Mouse (Mus musculus) limb, embryonic 15.5 days (tissue): ENCODE results near the gene Psma5. TPM values are rescaled to one million over a fixed set of nuclear protein-coding genes. Genes with fewer than 3 reads are reported as not detected.

ENCODE experiments used
- ATAC-seq: fragments of 200-750 bp; cut with Nextera tagmentation; 2 replicates; pipeline ENCODE4 v1.8.0; 2017; ENCODE audit warnings: low read depth, moderate TSS enrichment; ENCODE audit not compliant: insufficient number of reproducible peaks, low FRiP score, low TSS enrichment
- H3K27ac ChIP-seq: fragments of 300-500 bp; sonication (generic); 2 replicates; pipeline ENCODE4 v1.5.1; 2015; ENCODE audit warnings: moderate library complexity, mild to moderate bottlenecking, inconsistent platforms
- H3K27me3 ChIP-seq: fragments of 300-500 bp; sonication (generic); 2 replicates; pipeline ENCODE4 v1.6.1; 2015; ENCODE audit warnings: inconsistent platforms
- H3K36me3 ChIP-seq: fragments of 300-500 bp; sonication (generic); 2 replicates; pipeline ENCODE4 v1.6.1; 2015; ENCODE audit warnings: inconsistent platforms
- H3K4me1 ChIP-seq: fragments of 300-500 bp; sonication (generic); 2 replicates; pipeline ENCODE4 v1.6.1; 2015; ENCODE audit warnings: inconsistent platforms
- H3K4me2 ChIP-seq: fragments of 300-500 bp; sonication (generic); 2 replicates; pipeline ENCODE4 v1.6.1; 2015; ENCODE audit warnings: mild to moderate bottlenecking, inconsistent platforms
- H3K4me3 ChIP-seq: fragments of 300-500 bp; sonication (generic); 2 replicates; pipeline ENCODE4 v1.5.1; 2015; ENCODE audit warnings: mild to moderate bottlenecking, inconsistent platforms
- H3K9ac ChIP-seq: fragments of 300-500 bp; sonication (generic); 2 replicates; pipeline ENCODE4 v1.6.1; 2015; ENCODE audit warnings: inconsistent platforms
- H3K9me3 ChIP-seq: fragments of 300-500 bp; sonication (generic); 2 replicates; pipeline ENCODE4 v1.6.1; 2016; ENCODE audit warnings: inconsistent platforms
- WGBS: fragments of 180-500 bp; shearing (Covaris S2); methylation state at CpG from one replicate; pipeline ENCODE4 v1.1.7; 2015; 5-methylcytosine and 5-hydroxymethylcytosine counted together
- polyA plus RNA-seq: library from polyadenylated mRNA; unstranded; fragments of >200 nt; fragmentation: Nextera tagmentation; extraction: Ambion mirVana; gene quantifications from 2 replicates; pipeline ENCODE4 v1.2.1, GENCODE M21; 2015

Gene Psma5
- polyA plus RNA-seq, 1 experiment from 2014 or later, result 257 TPM

- WGBS, result 13% methylated on average over 14 of the region's 14 CpGs
- no peak overlapping the region for H3K9ac ChIP-seq
- no peaks in the 10 kb centered on the region for H3K36me3 ChIP-seq
- H3K9me3 ChIP-seq, result no peaks in the 10 kb centered on the region
- peaks cover 33% of the 10 kb centered on the region for H3K4me1 ChIP-seq
- no peak overlapping the region for H3K4me3 ChIP-seq
- peak overlapping the region; percentile 55 for H3K27ac ChIP-seq
- H3K4me2 ChIP-seq, result peak overlapping the region; percentile 7; the same call in 1 of the 2 replicates
- no peaks in the 10 kb centered on the region for H3K27me3 ChIP-seq
- 0 out of 2 replicates have a peak, but pooled peaks have one; percentile 35 for ATAC-seq
Observed at GRCm38 (mm10) chr3:108296220-108297049, 39.7 kb downstream of the Psma5 start.

- H3K4me2 ChIP-seq, result no peak overlapping the region
- 73% methylated on average over 7 of the region's 7 CpGs for WGBS
- peak overlapping the region; percentile 11; the same call in 1 of the 2 replicates for H3K27ac ChIP-seq
- H3K4me3 ChIP-seq, result no peak overlapping the region
- no peaks in the 10 kb centered on the region for H3K9me3 ChIP-seq
- H3K9ac ChIP-seq, result no peak overlapping the region
- H3K4me1 ChIP-seq, result peaks cover 33% of the 10 kb centered on the region
- no peaks in the 10 kb centered on the region for H3K36me3 ChIP-seq
- ATAC-seq, result no peak
- H3K27me3 ChIP-seq, result no peaks in the 10 kb centered on the region
Observed at GRCm38 (mm10) chr3:108297050-108297419, 40.3 kb downstream of the Psma5 start.

DNA sequence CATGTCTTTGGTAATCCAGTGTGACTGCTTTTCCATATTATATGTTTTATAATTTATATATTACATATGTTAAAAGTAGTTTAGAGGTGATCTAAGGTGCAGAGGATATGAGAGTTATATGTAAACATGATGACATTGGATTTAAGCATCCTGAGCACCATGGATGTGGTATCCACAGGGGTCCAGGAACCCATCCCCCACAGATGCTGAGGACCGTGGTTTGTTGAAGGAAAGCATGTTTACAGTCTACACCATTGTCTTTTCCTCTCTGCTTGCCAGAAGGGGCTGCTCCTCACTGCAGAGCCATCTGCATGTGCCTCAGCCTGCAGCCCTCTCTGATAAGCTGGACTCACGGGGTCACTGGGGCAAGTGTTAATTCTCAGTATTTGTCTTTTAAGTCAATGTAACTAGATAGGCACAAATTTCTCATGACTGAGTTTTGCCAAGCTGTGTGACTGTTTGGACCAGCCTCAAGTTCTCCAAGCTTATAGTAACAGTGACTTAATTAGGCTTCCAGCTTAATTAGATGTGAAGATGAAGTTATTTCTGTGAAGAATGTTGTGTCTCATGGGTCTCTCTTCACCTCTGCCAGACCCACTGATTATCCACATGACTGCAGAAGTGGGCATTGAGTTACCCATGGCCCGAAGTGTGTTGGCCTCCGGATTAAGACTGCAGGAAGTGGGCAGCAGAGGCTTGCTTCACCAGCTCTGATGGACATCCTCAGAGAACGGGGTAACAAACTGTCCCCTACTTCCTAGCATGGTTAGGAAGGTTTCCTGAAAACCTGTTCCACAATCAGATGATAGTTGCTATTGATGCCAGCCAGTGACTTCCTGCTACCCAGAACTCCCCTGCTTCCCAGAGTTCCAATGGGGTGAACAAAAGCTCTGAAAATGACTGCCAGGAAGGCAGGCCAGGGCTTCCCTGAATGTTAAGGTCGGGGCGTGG lies 41.2 kb downstream of the Psma5 start:
- H3K4me2 ChIP-seq, result no peak overlapping the region
- ATAC-seq, result no peak
- no peaks in the 10 kb centered on the region for H3K27me3 ChIP-seq
- 70% methylated on average over 7 of the region's 7 CpGs for WGBS
- H3K36me3 ChIP-seq, result no peaks in the 10 kb centered on the region
- H3K4me3 ChIP-seq, result no peak overlapping the region
- H3K4me1 ChIP-seq, result peaks cover 33% of the 10 kb centered on the region
- H3K27ac ChIP-seq, result no peak overlapping the region
- H3K9ac ChIP-seq, result no peak overlapping the region
- no peaks in the 10 kb centered on the region for H3K9me3 ChIP-seq

DNA sequence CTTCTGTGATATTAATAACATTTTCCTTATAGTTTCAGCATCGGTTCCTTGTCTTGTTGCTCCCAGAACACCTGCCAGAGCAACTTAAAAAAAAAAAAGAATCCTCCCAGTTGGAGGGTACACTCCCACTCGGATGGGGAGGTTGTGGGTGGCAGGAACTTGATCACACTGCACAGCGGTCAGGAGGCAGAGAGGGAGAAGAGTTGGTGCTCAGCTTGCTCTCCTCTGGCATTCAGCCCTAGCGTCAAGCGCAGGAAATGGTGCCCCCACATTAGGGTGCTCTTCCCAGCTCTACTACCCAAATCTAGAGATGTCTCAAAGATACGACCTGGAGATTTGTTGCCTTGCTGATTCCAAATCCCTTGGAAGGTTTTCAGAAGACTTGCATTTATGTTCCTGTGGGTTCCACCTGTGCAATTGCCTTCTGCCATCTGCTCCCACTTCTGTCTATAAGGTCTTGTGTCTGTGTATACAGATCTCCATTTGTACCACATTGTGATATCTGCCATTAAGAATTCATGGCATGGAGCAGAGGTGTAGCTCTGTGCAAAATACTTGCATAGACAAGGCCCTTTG lies 43.8 kb downstream of the Psma5 start:
- peaks cover 23% of the 10 kb centered on the region for H3K4me1 ChIP-seq
- WGBS, result 74% methylated on average over 6 of the region's 6 CpGs
- no peaks in the 10 kb centered on the region for H3K36me3 ChIP-seq
- no peaks in the 10 kb centered on the region for H3K27me3 ChIP-seq
- no peak overlapping the region for H3K4me3 ChIP-seq
- no peaks in the 10 kb centered on the region for H3K9me3 ChIP-seq
- H3K27ac ChIP-seq, result no peak overlapping the region
- no peak overlapping the region for H3K9ac ChIP-seq
- ATAC-seq, result no peak
- no peak overlapping the region for H3K4me2 ChIP-seq

- WGBS, result 92% methylated on average over 8 of the region's 8 CpGs
- no peak for ATAC-seq
- no peaks in the 10 kb centered on the region for H3K27me3 ChIP-seq
Observed at GRCm38 (mm10) chr3:108303683-108304082, 47.0 kb downstream of the Psma5 start.

GRCm38 (mm10) chr3:108304747-108305146 lies 48.0 kb downstream of the Psma5 start:
- WGBS, result 82% methylated on average over 4 of the region's 4 CpGs
- H3K9me3 ChIP-seq, result no peaks in the 10 kb centered on the region
- H3K4me3 ChIP-seq, result no peak overlapping the region
- H3K9ac ChIP-seq, result no peak overlapping the region
- no peak overlapping the region for H3K4me2 ChIP-seq
- no peak for ATAC-seq
- 0 out of 2 replicates have a peak, but pooled peaks cover 9% of the 10 kb centered on the region for H3K4me1 ChIP-seq
- no peak overlapping the region for H3K27ac ChIP-seq
- no peaks in the 10 kb centered on the region for H3K36me3 ChIP-seq
- no peaks in the 10 kb centered on the region for H3K27me3 ChIP-seq

More at GRCm38 (mm10) chr3:108303683-108304082, 47.0 kb downstream of the Psma5 start:
- H3K4me2 ChIP-seq, result no peak overlapping the region
- H3K4me1 ChIP-seq, result 0 out of 2 replicates have a peak, but pooled peaks cover 9% of the 10 kb centered on the region
- H3K27ac ChIP-seq, result no peak overlapping the region
- no peak overlapping the region for H3K9ac ChIP-seq
- H3K4me3 ChIP-seq, result no peak overlapping the region
- no peaks in the 10 kb centered on the region for H3K9me3 ChIP-seq
- H3K36me3 ChIP-seq, result no peaks in the 10 kb centered on the region

DNA sequence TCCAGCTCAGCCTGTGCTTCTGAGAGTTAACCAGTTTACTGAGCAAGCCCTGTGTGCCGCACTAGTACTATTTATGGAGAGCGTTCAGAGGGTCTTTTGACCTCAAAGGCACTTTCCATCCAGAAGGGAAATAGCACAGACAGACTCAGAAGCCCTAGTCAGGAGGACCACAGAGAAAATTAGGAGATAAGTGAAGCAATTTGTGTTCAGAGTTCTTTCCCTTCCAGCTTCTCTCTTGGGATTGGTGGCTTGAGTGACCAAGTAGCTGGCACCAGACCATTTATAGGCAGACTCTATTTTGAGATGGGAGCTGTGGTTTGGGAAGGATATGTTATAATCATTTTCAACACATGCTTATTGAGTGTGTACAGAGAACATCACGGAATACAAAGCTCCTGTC lies 49.7 kb downstream of the Psma5 start:
- no peak overlapping the region for H3K4me3 ChIP-seq
- no peak overlapping the region for H3K4me2 ChIP-seq
- H3K27me3 ChIP-seq, result no peaks in the 10 kb centered on the region
- no peaks in the 10 kb centered on the region for H3K9me3 ChIP-seq
- 0 out of 2 replicates have a peak, but pooled peaks cover 12% of the 10 kb centered on the region for H3K4me1 ChIP-seq
- H3K9ac ChIP-seq, result no peak overlapping the region
- H3K27ac ChIP-seq, result peak overlapping the region; percentile 43; the same call in 1 of the 2 replicates
- WGBS, result 50% methylated on average over 3 of the region's 3 CpGs
- H3K36me3 ChIP-seq, result no peaks in the 10 kb centered on the region
- ATAC-seq, result peak; percentile 68; the same call in 1 of the 2 replicates

DNA sequence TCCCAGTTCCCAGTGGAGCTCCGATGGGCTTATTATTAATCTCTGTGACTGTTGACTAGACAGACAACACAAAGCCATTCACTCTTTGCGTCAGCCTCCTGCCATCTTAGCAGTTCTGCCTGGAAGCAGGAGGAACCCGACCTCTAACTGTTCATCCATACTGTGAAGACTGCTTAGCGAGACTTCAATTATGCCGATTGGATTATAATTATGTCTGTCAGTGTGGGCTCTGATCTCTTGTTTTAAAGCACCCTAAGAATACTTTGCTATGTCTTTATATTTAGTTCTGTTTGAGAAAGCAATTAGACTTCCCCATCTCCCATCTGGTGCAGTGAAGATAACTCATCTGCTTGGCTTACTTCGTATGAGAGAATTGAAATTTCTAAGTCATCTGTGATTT lies 50.8 kb downstream of the Psma5 start:
- WGBS, result 80% methylated on average over 6 of the region's 6 CpGs
- Histone ChIP-seq H3K4me1 (0 out of 2 replicates have a peak, but pooled peaks cover 12% of the 10 kb centered on the region), H3K9ac (no peak overlapping the region), H3K27ac (no peak overlapping the region), H3K4me2 (no peak overlapping the region), H3K4me3 (no peak overlapping the region), H3K36me3 (no peaks in the 10 kb centered on the region), H3K27me3 (no peaks in the 10 kb centered on the region), H3K9me3 (no peaks in the 10 kb centered on the region)
- no peak for ATAC-seq

- 0 out of 2 replicates have a peak, but pooled peaks cover 6% of the 10 kb centered on the region for H3K4me1 ChIP-seq
- no peaks in the 10 kb centered on the region for H3K27me3 ChIP-seq
- H3K9me3 ChIP-seq, result no peaks in the 10 kb centered on the region
- H3K4me3 ChIP-seq, result no peak overlapping the region
- H3K9ac ChIP-seq, result no peak overlapping the region
- no peaks in the 10 kb centered on the region for H3K36me3 ChIP-seq
- H3K27ac ChIP-seq, result 0 out of 2 replicates have a peak overlapping the region, but pooled peaks have one; percentile 2
- peak; percentile 26; the same call in 1 of the 2 replicates for ATAC-seq
- no peak overlapping the region for H3K4me2 ChIP-seq
Observed at GRCm38 (mm10) chr3:108310921-108311341, 54.2 kb downstream of the Psma5 start.

GRCm38 (mm10) chr3:108311688-108312087 lies 55.0 kb downstream of the Psma5 start:
- no peak for ATAC-seq
- WGBS, result 81% methylated on average over 4 of the region's 4 CpGs

GRCm38 (mm10) chr3:108312414-108312813 lies 55.7 kb downstream of the Psma5 start:
- Histone ChIP-seq H3K27ac (no peak overlapping the region), H3K36me3 (no peaks in the 10 kb centered on the region), H3K9ac (no peak overlapping the region), H3K4me1 (0 out of 2 replicates have a peak, but pooled peaks cover 4% of the 10 kb centered on the region), H3K9me3 (no peaks in the 10 kb centered on the region), H3K4me2 (no peak overlapping the region), H3K27me3 (no peaks in the 10 kb centered on the region), H3K4me3 (no peak overlapping the region)
- no peak for ATAC-seq

More at GRCm38 (mm10) chr3:108311688-108312087, 55.0 kb downstream of the Psma5 start:
- H3K4me3 ChIP-seq, result no peak overlapping the region
- H3K9me3 ChIP-seq, result no peaks in the 10 kb centered on the region
- no peak overlapping the region for H3K27ac ChIP-seq
- no peaks in the 10 kb centered on the region for H3K27me3 ChIP-seq
- no peak overlapping the region for H3K4me2 ChIP-seq
- no peak overlapping the region for H3K9ac ChIP-seq
- 0 out of 2 replicates have a peak, but pooled peaks cover 4% of the 10 kb centered on the region for H3K4me1 ChIP-seq
- H3K36me3 ChIP-seq, result no peaks in the 10 kb centered on the region
